Mouse (Mus musculus) midbrain, embryonic 11.5 days (tissue): ENCODE data around the gene Rbms3. TPM values are rescaled to one million over a fixed set of nuclear protein-coding genes. Genes with fewer than 3 reads are reported as not detected.

Source experiments
- ATAC-seq: fragments of 200-750 bp; cut with Nextera tagmentation; 2 replicates; pipeline ENCODE4 v1.8.0; 2017; ENCODE audit warnings: moderate TSS enrichment, moderate library complexity; ENCODE audit not compliant: low FRiP score
- DNase-seq: peaks from one replicate; pipeline ENCODE4 v3.0.0; 2015; ENCODE audit warnings: low spot score; ENCODE audit errors: missing footprints
- H3K27ac ChIP-seq: fragments of 300-500 bp; sonication (generic); 2 replicates; pipeline ENCODE4 v1.5.1; 2014; ENCODE audit warnings: low read depth, low read length
- H3K27me3 ChIP-seq: fragments of 300-500 bp; sonication (generic); 2 replicates; pipeline ENCODE4 v1.6.1; 2014; ENCODE audit warnings: mild to moderate bottlenecking, low read length, moderate library complexity, mixed read lengths; ENCODE audit not compliant: control insufficient read depth, insufficient read depth
- H3K36me3 ChIP-seq: fragments of 300-500 bp; sonication (generic); 2 replicates; pipeline ENCODE4 v1.6.1; 2014; ENCODE audit warnings: mild to moderate bottlenecking, low read length, moderate library complexity, mixed read lengths; ENCODE audit not compliant: control insufficient read depth, insufficient read depth
- H3K4me1 ChIP-seq: fragments of 300-500 bp; sonication (generic); 2 replicates; pipeline ENCODE4 v1.6.1; 2014; ENCODE audit warnings: low read length; ENCODE audit not compliant: control insufficient read depth, insufficient read depth
- H3K4me2 ChIP-seq: fragments of 300-500 bp; sonication (generic); 2 replicates; pipeline ENCODE4 v1.6.1; 2014; ENCODE audit warnings: mild to moderate bottlenecking, moderate library complexity
- H3K4me3 ChIP-seq: fragments of 300-500 bp; sonication (generic); 2 replicates; pipeline ENCODE4 v1.5.1; 2014; ENCODE audit warnings: low read depth, low read length
- H3K9ac ChIP-seq: fragments of 300-500 bp; sonication (generic); 2 replicates; pipeline ENCODE4 v1.6.1; 2014; ENCODE audit warnings: low read length
- H3K9me3 ChIP-seq: fragments of 300-500 bp; sonication (generic); 2 replicates; pipeline ENCODE4 v1.6.1; 2016; ENCODE audit warnings: low read length; ENCODE audit not compliant: control insufficient read depth
- WGBS: fragments of 180-500 bp; shearing (Covaris S2); extraction: QIAGEN DNeasy Blood & Tissue Kit; methylation state at CpG from one replicate; pipeline ENCODE4 v1.1.7; 2014; 5-methylcytosine and 5-hydroxymethylcytosine counted together
- polyA plus RNA-seq: library from polyadenylated mRNA; unstranded; fragments of >200 nt; fragmentation: Nextera tagmentation; extraction: Ambion mirVana; gene quantifications from 2 replicates; pipeline ENCODE4 v1.2.1, GENCODE M21; 2014

The Rbms3 gene
- polyA plus RNA-seq, 1 experiment from 2014 or later = 13.6 TPM

DNA sequence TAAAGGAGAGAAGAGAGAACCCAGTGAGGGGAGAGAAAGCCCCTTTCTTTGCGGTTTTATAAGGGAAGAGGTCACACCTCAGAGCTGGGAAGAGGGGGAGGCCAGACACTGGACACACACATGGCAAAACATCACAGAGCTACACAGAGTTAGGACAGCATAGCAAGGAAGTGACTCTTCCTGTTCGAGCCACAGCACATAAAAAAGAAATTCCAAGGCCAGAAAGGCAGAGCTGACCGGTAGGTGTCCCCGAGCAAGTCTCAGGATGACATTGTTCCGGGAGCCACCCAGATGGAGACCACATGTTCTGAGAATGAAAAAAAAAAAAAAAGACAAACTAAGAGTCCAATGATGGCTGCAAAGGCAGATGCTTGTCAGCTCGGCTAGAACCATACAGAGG, 424.3 kb downstream of the Rbms3 start:
- Histone ChIP-seq H3K9me3 (no peaks in the 10 kb centered on the region), H3K36me3 (no peaks in the 10 kb centered on the region), H3K27me3 (no peaks in the 10 kb centered on the region), H3K4me1 (no peaks in the 10 kb centered on the region), H3K27ac (no peak overlapping the region), H3K9ac (no peak overlapping the region), H3K4me2 (no peak overlapping the region), H3K4me3 (no peak overlapping the region)
- WGBS = 83% methylated on average over 6 of the region's 6 CpGs
- ATAC-seq (no peak), DNase-seq (no peak)

DNA sequence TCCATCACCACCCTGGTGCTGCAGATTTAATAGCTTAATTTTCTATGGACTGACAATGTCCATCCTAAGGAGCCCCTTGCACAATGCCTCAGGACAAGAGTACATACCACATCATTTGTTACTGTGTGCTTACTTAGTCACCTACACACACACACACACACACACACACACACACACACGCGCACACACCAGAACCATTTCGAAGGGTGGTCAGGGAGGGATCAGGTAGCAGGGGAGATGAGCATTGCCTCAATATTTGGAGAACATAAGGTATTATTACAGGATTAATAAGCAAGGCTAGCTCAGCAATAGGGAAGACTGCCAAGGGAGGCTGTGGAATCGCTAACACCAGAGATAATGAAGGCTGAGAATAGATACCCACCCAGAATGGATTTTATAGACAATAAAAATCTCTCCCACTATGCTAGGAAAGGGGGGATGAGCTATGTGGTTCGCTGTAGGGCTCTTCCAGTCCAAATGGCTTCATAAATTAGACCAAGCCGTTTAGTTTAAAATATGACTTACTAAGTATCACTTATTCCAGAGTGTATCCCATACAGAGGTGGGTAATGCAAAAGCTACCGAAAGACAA, 429.6 kb downstream of the Rbms3 start:
- Histone ChIP-seq H3K9ac (no peak overlapping the region), H3K4me3 (no peak overlapping the region), H3K4me1 (no peaks in the 10 kb centered on the region), H3K27ac (no peak overlapping the region), H3K27me3 (no peaks in the 10 kb centered on the region), H3K9me3 (no peaks in the 10 kb centered on the region), H3K4me2 (no peak overlapping the region), H3K36me3 (no peaks in the 10 kb centered on the region)
- DNase-seq (no peak), ATAC-seq (no peak)
- 93% methylated on average over 7 of the region's 7 CpGs for WGBS

DNA sequence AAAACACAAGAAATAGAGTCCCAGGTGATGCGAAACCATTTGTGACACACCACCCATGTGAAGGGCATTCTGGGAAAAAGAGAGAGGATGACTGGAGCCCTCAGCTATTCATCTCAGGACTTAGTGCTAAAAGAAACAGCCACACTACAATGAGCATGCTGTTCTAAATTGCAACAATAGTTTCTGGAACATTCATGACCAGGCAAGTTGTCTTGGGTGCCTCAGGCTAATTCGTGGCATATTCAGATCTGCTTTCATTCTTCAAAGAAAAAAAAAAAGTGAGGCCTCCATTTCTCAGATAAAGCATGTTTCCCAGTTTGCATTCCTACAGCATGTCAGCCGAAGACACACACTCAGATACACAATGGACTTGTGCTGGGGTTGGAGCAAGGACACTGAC, 432.2 kb downstream of the Rbms3 start:
- WGBS = 89% methylated on average over 3 of the region's 3 CpGs

DNA sequence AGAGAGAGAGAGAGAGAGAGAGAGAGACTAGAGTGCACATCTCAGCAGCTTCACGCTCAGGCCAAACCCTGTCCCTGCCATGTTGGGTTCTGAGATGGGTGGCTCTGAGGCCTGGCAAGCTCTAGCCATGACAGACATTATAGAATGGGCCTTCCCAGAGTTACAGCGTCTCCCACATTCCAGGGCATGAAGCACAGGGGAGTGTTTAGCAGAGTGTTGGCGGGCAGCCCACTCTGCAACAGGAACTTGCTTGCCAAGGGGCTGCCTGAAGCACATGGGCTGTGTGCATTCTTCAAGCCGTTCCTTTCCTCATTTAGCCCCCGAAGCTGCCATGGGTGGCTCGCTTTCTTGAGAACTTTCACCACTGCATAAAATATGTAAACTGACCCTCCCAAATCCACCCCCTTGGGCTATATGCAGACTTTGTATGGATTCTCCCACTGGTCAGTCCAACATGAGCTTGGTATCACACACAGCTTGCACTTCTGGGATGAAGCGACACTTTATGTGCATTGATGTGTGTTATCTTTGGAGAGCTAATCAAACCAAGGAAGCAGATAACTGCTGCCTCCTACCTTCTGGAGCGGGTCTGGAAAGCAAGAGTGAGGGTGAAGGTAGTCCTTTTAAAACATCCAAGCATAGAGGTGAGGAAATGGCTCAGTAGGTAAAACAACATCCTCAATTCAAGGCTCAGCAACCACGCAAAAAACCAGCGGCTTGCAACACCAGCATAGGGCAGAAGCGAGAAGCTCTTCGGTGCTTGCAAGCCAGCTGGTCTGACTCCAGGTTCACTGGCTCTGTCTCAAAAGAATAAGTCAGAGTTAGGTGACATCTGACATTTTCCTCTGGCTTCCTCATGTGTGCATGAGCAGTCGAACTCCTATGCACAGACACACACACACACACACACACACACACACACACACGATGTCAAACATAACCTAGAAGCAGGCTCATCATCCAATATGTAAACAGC, 436.9 kb downstream of the Rbms3 start:
- Histone ChIP-seq H3K4me2 (no peak overlapping the region), H3K9me3 (no peaks in the 10 kb centered on the region), H3K36me3 (no peaks in the 10 kb centered on the region), H3K27ac (no peak overlapping the region), H3K4me1 (no peaks in the 10 kb centered on the region), H3K4me3 (no peak overlapping the region), H3K9ac (no peak overlapping the region), H3K27me3 (no peaks in the 10 kb centered on the region)
- 84% methylated on average over 14 of the region's 14 CpGs for WGBS
- no peak for DNase-seq
- no peak for ATAC-seq

More for the DNA sequence above, 432.2 kb downstream of the Rbms3 start:
- ATAC-seq (no peak), DNase-seq (no peak)
- Histone ChIP-seq H3K36me3 (no peaks in the 10 kb centered on the region), H3K4me2 (no peak overlapping the region), H3K9me3 (no peaks in the 10 kb centered on the region), H3K27me3 (no peaks in the 10 kb centered on the region), H3K4me3 (no peak overlapping the region), H3K4me1 (no peaks in the 10 kb centered on the region), H3K9ac (no peak overlapping the region), H3K27ac (no peak overlapping the region)

DNA sequence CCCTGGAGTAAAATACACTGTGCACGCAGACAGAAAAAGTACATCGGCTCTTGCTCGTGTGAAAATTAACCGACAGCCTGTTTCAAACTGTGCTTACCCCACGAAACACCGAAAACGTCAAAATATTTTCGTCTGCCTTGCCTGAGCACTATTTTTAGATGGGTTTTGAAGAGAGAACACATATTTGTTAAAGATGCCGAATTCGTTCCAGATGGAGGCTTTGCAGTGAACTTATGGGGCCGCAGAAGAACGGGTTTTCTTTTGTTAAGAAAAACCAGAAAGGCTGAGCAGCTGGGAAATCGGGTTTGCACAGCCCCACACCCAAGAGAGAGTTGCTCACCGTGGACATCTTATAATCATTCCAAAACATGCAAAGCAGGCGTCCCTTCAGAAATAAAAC, 437.6 kb downstream of the Rbms3 start:
- Histone ChIP-seq H3K9ac (no peak overlapping the region), H3K4me1 (no peaks in the 10 kb centered on the region), H3K4me2 (no peak overlapping the region), H3K36me3 (no peaks in the 10 kb centered on the region), H3K27me3 (no peaks in the 10 kb centered on the region), H3K9me3 (no peaks in the 10 kb centered on the region), H3K4me3 (no peak overlapping the region), H3K27ac (no peak overlapping the region)
- 77% methylated on average over 15 of the region's 15 CpGs for WGBS
- no peak for ATAC-seq
- DNase-seq = no peak

DNA sequence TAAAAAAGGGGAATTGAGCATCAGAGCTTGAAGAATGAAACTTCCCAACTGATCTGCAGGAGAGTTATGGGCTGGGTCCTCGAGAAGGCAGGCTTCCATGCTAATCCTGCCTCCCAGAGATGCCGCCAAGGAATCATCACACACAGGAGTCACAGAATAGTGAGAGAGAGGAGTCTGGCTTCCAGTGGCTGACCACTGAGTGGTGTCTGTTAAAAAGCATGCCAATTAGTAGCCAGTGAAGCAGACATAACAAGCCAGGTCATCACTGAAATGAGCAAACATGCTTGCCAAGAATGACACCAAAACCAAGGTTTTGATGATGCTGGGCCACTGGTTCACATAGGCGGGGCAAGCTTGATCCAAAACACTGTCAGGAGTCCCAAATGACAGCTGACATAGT, 441.3 kb downstream of the Rbms3 start:
- no peak for DNase-seq

DNA sequence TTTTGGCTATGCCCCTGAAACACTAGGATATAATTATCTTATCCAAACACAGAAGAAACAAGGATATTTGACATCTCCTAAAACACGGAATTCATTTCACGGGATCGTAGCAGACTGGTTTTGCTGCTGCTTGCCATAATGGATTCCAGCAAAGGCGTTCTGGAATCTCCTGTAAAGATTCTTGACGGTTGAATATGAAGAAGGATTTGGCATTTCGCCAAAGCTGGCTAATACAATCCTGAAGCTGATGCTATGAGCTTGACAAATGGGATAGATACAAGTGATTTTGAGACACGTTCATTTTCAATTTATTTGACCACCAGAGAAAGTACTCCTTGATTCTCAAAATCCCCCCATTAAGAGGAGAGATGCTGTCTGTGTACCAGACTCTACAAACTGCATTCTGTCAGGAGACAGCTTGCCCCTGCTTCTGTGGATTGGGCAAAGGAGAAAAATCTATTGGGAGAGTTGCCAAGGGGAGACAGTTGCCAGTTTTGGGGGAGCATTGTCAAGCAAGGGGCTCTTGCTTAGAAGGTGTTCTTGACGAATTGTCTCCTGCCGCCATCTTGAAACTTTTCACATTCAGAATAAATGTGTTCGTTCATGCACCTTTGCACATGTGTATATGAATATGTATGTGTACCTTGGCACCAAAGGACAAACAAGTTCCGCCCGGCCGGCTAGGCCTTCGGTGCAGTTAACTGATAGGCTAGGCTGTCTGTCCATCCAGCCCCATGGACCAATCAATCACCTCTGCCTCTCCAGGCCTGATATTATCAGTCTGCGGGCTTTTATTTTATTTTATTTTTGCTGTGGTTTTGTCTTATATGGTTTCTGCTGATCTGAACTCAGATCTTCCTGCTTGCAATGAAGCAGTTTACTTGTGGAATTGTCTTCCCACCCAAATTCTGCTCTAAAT, 442.3 kb downstream of the Rbms3 start:
- no peak overlapping the region for H3K27ac ChIP-seq
- no peak overlapping the region for H3K4me3 ChIP-seq
- 92% methylated on average over 15 of the region's 15 CpGs for WGBS
- no peaks in the 10 kb centered on the region for H3K9me3 ChIP-seq
- H3K27me3 ChIP-seq = no peaks in the 10 kb centered on the region
- H3K9ac ChIP-seq = no peak overlapping the region
- DNase-seq (no peak), ATAC-seq (no peak)
- peaks cover 4% of the 10 kb centered on the region; the same call in 1 of the 2 replicates for H3K4me1 ChIP-seq
- H3K4me2 ChIP-seq = no peak overlapping the region
- no peaks in the 10 kb centered on the region for H3K36me3 ChIP-seq

More for the DNA sequence above, 441.3 kb downstream of the Rbms3 start:
- no peak overlapping the region for H3K4me3 ChIP-seq
- WGBS = 75% methylated on average over 3 of the region's 3 CpGs
- peaks cover 4% of the 10 kb centered on the region; the same call in 1 of the 2 replicates for H3K4me1 ChIP-seq
- H3K27me3 ChIP-seq = no peaks in the 10 kb centered on the region
- H3K4me2 ChIP-seq = no peak overlapping the region
- no peaks in the 10 kb centered on the region for H3K36me3 ChIP-seq
- H3K9ac ChIP-seq = no peak overlapping the region
- ATAC-seq = no peak
- H3K27ac ChIP-seq = no peak overlapping the region
- no peaks in the 10 kb centered on the region for H3K9me3 ChIP-seq

DNA sequence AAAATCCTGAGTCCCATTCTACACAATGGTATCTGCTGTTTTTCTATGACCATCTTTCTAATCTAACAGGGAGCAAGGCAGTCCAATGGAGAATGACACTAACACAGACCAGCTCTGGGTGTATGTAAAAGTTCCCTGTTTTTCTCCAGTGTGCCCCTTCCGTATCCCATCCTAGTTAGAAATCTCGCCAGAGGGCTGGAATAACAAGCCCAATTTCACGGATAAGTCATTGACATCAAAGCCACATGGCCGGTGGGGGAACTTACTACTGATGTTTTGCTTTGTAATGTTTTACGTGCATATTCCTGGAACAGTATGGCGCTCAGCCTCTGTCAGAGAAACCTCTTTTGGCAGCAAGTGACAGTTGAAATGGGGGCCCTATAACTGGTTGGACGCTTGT, 449.1 kb downstream of the Rbms3 start:
- DNase-seq (no peak), ATAC-seq (no peak)
- Histone ChIP-seq H3K4me2 (no peak overlapping the region), H3K27me3 (no peaks in the 10 kb centered on the region), H3K4me3 (no peak overlapping the region), H3K27ac (no peak overlapping the region), H3K4me1 (peaks cover under 1% of the 10 kb centered on the region; the same call in 1 of the 2 replicates), H3K9me3 (no peaks in the 10 kb centered on the region), H3K36me3 (no peaks in the 10 kb centered on the region), H3K9ac (no peak overlapping the region)
- 78% methylated on average over 7 of the region's 7 CpGs for WGBS
